Mouse (Mus musculus): Measurements from ENCODE around the gene Hemk1. TPM values are rescaled to one million over a fixed set of nuclear protein-coding genes. Genes with fewer than 3 reads are reported as not detected.
"Not testable (repeated sequence)": the region's sequence is repeated elsewhere in the genome, so short reads cannot be mapped to it uniquely, and the experiment has no call there.

The Hemk1 gene
- total RNA-seq, 1 experiment from 2014 or later = 8.1 TPM

- ATAC-seq (replicated peaks; ENCODE audit: low read depth, poor library complexity, severe bottlenecking) = peak; percentile 88
Measured at GRCm38 (mm10) chr9:107312811-107313584, 25.2 kb downstream of the Hemk1 start.

- no peak for ATAC-seq (replicated peaks; ENCODE audit: low read depth, poor library complexity, severe bottlenecking)
Measured at GRCm38 (mm10) chr9:107309600-107309999, 28.6 kb downstream of the Hemk1 start.

DNA sequence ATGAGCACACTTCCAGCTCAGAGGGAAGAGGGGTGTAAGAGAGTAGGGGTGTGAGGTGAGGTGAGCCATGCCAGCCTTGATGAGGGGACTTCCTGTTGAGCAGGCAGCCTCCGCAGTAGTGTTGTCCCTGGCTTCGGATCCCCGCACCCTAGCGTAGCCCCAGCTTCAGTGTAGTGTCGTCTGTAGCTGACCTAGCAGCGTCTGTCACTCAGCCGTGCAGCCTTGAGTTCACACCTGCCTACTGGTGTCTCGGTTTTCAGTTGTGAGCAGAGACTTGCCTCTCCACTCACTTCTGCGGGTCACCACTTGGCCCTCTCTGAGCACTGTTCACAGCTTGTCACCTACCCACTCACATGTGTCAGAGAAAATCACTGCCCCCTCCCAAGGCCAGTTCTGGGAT lies 29.0 kb downstream of the Hemk1 start:
- ATAC-seq (replicated peaks; ENCODE audit: low read depth, poor library complexity, severe bottlenecking) = no peak

GRCm38 (mm10) chr9:107308346-107309000 lies 29.7 kb downstream of the Hemk1 start:
- ATAC-seq (replicated peaks; ENCODE audit: low read depth, poor library complexity, severe bottlenecking) = no peak

GRCm38 (mm10) chr9:107307886-107308285 lies 30.3 kb downstream of the Hemk1 start:
- ATAC-seq (replicated peaks; ENCODE audit: low read depth, poor library complexity, severe bottlenecking) = no peak

DNA sequence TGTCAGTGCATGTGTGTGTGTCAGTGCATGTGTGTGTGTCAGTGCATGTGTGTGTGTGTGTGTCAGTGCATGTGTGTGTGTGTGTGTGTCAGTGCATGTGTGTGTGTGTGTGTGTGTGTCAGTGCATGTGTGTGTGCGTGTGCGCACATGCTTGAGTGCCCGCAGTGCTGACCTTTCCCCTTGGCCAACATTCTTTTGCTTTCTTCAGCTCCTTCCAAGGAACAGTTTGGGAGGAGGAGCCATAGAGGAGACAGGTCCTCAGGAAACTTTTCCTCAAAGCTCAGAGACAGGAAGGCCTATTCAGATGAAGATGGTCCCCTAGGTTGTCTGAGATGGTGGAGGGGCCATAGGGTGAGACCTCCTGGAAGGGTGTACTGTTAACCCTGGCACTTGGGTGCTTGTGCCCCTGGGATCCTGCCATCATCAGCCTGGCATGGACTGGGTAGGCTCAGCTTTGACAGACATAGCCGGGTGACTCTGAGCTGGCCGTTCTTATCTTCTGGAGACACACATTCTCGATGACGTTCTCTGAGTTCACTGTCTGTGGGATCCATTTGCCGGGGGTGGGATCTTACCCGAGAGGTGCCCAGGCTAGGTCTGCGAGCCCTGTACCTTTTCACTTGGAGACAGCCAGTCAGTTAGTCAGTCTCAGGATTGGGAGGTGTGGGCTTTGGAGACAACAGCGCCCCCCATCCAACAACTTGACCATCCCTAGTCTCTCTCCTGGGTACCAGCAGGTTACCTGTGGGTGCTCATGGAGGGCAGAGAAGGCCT lies 30.9 kb downstream of the Hemk1 start:
- ATAC-seq (replicated peaks; ENCODE audit: low read depth, poor library complexity, severe bottlenecking) = peak; percentile 67

GRCm38 (mm10) chr9:107306673-107307072 lies 31.5 kb downstream of the Hemk1 start:
- ATAC-seq (replicated peaks; ENCODE audit: low read depth, poor library complexity, severe bottlenecking) = not testable (repeated sequence)

- ATAC-seq (replicated peaks; ENCODE audit: low read depth, poor library complexity, severe bottlenecking) = peak; percentile 59
Measured at GRCm38 (mm10) chr9:107305601-107306542, 32.3 kb downstream of the Hemk1 start.

GRCm38 (mm10) chr9:107305012-107305411 lies 33.1 kb downstream of the Hemk1 start:
- no peak for ATAC-seq (replicated peaks; ENCODE audit: low read depth, poor library complexity, severe bottlenecking)

GRCm38 (mm10) chr9:107304383-107304782 lies 33.8 kb downstream of the Hemk1 start:
- ATAC-seq (replicated peaks; ENCODE audit: low read depth, poor library complexity, severe bottlenecking) = no peak

DNA sequence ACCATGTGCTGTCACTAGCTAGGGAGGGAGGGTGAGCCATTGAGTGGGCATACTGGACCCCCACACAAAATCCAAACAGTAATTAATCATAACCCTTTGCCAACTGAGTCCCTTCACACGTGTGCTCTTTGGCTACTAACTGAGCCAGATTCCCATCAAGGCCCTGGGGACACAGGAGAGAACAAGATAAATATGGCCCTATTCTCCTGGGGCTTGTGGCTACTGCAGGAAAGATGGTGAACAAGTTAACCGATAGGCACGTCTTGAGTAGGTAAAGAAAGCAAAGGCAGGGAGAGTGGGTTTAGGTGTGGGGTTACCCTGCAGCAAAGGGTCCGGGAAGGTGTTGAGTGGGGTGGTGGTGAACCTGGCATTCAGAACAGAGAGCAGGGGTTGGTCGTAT lies 34.2 kb downstream of the Hemk1 start:
- no peak for ATAC-seq (replicated peaks; ENCODE audit: low read depth, poor library complexity, severe bottlenecking)

GRCm38 (mm10) chr9:107303121-107303820 lies 34.9 kb downstream of the Hemk1 start:
- ATAC-seq (replicated peaks; ENCODE audit: low read depth, poor library complexity, severe bottlenecking) = no peak

GRCm38 (mm10) chr9:107302592-107302991 lies 35.6 kb downstream of the Hemk1 start:
- ATAC-seq (replicated peaks; ENCODE audit: low read depth, poor library complexity, severe bottlenecking) = no peak

DNA sequence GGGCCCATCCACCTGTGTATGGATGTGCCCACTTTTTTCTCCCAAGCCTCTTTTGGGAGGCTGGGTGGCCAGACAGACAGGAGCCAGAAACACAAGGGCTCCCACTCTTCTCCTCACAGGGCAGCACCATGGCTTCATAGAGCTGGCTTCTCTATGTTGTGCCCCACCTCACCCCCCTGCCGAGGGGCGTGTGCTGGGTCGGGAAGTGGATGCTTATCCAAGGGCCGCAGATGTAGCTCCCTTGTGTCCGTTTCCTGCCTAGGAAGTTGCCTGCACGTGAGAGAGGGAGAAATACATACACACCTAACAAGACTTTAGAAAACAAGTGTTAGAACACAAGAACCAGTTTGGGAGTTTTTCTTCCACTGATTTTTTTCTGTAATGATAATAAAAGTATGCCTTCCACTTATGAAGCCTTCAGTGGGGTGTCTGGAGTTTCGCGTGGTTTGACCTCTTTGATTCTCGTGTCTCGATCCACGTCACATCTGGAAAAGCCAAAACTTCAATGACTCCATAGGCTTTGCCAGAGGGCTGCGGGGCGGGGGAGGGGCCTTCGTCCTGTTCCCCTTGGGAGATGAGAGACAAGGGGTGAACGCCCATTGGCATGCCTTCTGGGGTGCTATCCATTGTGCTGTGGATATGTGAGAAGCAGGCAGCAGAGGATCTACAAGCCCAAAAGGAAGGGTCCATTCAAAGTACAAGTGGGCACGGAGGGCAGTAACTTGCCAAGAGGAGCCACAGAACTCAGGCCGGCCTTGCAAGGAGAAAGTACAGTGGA lies 36.4 kb downstream of the Hemk1 start:
- no peak for ATAC-seq (replicated peaks; ENCODE audit: low read depth, poor library complexity, severe bottlenecking)

GRCm38 (mm10) chr9:107300224-107300973 lies 37.8 kb downstream of the Hemk1 start:
- ATAC-seq (replicated peaks; ENCODE audit: low read depth, poor library complexity, severe bottlenecking) = no peak

- ATAC-seq (replicated peaks; ENCODE audit: low read depth, poor library complexity, severe bottlenecking) = no peak
Measured at GRCm38 (mm10) chr9:107299783-107300182, 38.4 kb downstream of the Hemk1 start.

DNA sequence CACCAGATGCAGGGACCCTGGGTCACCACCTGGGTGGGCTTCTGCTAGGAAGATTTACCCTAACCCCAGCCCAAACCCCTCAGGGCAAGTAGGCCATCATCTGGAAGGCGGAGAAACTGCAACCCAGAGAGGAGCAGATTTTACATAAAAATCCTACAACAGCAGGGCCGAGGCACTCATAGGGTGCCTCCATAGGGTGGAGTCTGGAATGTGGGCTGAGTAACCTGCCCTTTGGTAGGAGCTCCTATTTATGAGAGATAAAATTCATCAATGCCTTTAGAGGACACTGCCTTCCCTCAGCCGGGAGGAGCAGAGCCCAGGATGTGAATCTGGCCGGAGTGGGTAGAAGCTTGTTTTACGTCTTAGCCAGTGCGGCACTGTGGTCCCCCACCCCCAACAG lies 39.3 kb downstream of the Hemk1 start:
- ATAC-seq (replicated peaks; ENCODE audit: low read depth, poor library complexity, severe bottlenecking) = no peak

Data from common myeloid progenitor, adult 5-6 weeks (primary cell).